Mouse (Mus musculus) ovary, adult 10 weeks (tissue): ENCODE measurements around the gene Ppp1r17. TPM values are rescaled to one million over a fixed set of nuclear protein-coding genes. Genes with fewer than 3 reads are reported as not detected.

Source experiments
- polyA plus RNA-seq: library from polyadenylated mRNA; stranded (reverse); fragments of 350-450 nt; fragmentation: Illumina TruSeq; extraction: RNeasy Lipid Tissue Mini Kit (QIAGEN cat#74804); gene quantifications from one replicate; pipeline ENCODE4 v1.2.3, GENCODE M21; 2014

The Ppp1r17 gene
- polyA plus RNA-seq: not detected

DNA sequence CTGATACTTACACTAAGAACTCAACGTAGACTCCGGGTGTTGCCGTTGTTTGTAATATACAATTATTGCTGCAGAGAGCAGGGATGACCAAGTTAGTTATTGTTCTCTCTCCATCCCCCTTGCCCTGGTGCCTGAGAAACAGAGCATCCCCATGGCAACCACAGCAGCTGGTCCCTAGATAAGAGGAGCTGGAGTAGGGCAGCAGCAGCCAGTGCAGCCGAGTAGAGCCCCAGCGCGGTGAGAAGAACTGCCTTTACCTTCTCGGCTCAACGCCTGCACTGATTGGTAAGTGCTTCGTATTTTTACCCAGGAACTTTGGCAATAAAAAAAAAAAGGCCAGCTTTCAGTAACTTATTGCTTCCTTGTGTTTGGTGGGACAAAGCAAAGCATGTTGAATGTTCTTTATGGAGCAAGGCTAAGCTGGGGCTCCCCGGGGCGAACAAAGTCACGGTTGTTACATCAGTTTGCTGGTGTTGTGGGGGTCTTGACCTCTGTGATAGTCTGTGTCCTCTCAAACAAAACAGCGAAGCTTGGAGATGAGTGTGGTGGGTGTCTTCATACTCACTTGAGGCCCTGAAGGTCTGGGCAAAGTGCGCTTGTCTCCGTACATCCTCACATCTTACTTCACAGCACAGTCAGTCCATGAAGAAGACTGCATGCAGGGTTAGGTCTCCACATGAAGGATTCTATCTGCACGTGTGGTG is at the start of gene Ppp1r17:
Gene Ppp1r17, plus strand, starts transcription at position 207 of the 704 bp plus-strand sequence.

Other genes starting within 250 kb of the Ppp1r17 start
- gene Itprid1, start 180.6 kb upstream of the Ppp1r17 start, polyA plus RNA-seq: not detected